Mouse (Mus musculus) ovary, adult 10 weeks (tissue): ENCODE results near the gene Zim1. TPM values are rescaled to one million over a fixed set of nuclear protein-coding genes. Genes with fewer than 3 reads are reported as not detected.

Experiments
- polyA plus RNA-seq: library from polyadenylated mRNA; stranded (reverse); fragments of 350-450 nt; fragmentation: Illumina TruSeq; extraction: RNeasy Lipid Tissue Mini Kit (QIAGEN cat#74804); gene quantifications from one replicate; pipeline ENCODE4 v1.2.3, GENCODE M21; 2014

Zim1 gene
- polyA plus RNA-seq = 1.0 TPM

GRCm38 (mm10) chr7:6696241-6697045 lies at the start of gene Zim1:
TSS of gene Zim1 (minus strand) at chr7:6696450.

GRCm38 (mm10) chr7:6730241-6730640 lies 34.0 kb upstream of the Zim1 start, which contains the start of the genes Peg3 and Usp29:
TSS of gene Peg3 (minus strand) at chr7:6730431.
TSS of gene Usp29 (plus strand) at chr7:6730578.

Other genes with a start within 250 kb of the Zim1 start
- gene Olfr1336, start 240.3 kb downstream of the Zim1 start, polyA plus RNA-seq = not detected
- gene Olfr1346, start 229.3 kb downstream of the Zim1 start, polyA plus RNA-seq = not detected
- not detected for gene Olfr5, start 209.5 kb downstream of the Zim1 start, polyA plus RNA-seq
- gene Olfr1347, start 196.7 kb downstream of the Zim1 start, polyA plus RNA-seq = not detected
- not detected for gene Olfr1348, start 187.7 kb downstream of the Zim1 start, polyA plus RNA-seq
- gene Olfr1349, start 173.5 kb downstream of the Zim1 start, polyA plus RNA-seq = not detected
- gene Olfr1350, start 131.6 kb downstream of the Zim1 start, polyA plus RNA-seq = not detected
- 25.7 TPM for gene Peg3, start 34.0 kb upstream of the Zim1 start, polyA plus RNA-seq
- 1.3 TPM for gene Usp29, start 34.1 kb upstream of the Zim1 start, polyA plus RNA-seq